Mouse (Mus musculus): ENCODE results near the gene Vmn1r61. TPM values are rescaled to one million over a fixed set of nuclear protein-coding genes. Genes with fewer than 3 reads are reported as not detected.

The Vmn1r61 gene
- not detected for total RNA-seq (2021)

DNA sequence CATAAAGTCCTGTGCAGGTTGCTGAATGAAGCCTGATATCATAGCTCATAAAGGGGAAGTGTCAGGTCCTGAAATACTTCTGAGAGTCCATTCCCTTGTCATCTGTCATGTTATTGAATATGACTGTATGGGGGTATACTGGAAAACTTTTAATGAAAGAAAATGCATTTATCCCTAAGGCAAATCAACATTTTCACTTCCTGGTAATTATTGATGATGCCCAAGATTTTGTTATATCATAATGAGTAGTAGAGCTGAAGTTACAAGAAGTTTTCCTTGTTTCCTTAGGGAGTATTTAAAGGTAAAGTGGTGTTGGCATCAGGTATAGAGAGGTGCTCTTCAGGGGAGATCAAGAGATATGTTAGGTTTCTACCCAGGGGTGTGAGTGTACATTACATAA is at the start of gene Vmn1r61:
Gene Vmn1r61, minus strand, starts transcription at position 101 of the 400 bp plus-strand sequence.
- intact Hi-C loops (cut with DNase I) = no loop called here
- DNase-seq (ENCODE audit: extremely low spot score in 1 of 2, low spot score in 2 of 2) = no peak

Other genes starting within 250 kb of the Vmn1r61 start
- gene Vmn1r58, start 199.9 kb downstream of the Vmn1r61 start, total RNA-seq (2021) = not detected
- gene Vmn1r59, start 156.5 kb downstream of the Vmn1r61 start, total RNA-seq (2021) = not detected
- not detected for gene Vmn2r28, start 119.3 kb downstream of the Vmn1r61 start, total RNA-seq (2021)
- gene Vmn1r60, start 66.0 kb downstream of the Vmn1r61 start, total RNA-seq (2021) = not detected
- gene Vmn1r62, start 60.3 kb upstream of the Vmn1r61 start, total RNA-seq (2021) = not detected
- gene Vmn1r63, start 192.2 kb upstream of the Vmn1r61 start, total RNA-seq (2021) = not detected